Mouse (Mus musculus): ENCODE results near the gene Syngap1. TPM values are rescaled to one million over a fixed set of nuclear protein-coding genes. Genes with fewer than 3 reads are reported as not detected.
"Not testable (repeated sequence)": the region's sequence is repeated elsewhere in the genome, so short reads cannot be mapped to it uniquely, and the experiment has no call there.

Gene Syngap1
- polyA plus RNA-seq (2014; fragmentation: Nextera tagmentation; extraction: Ambion mirVana), result 4.2 and 4.9 TPM in 2 replicates

DNA sequence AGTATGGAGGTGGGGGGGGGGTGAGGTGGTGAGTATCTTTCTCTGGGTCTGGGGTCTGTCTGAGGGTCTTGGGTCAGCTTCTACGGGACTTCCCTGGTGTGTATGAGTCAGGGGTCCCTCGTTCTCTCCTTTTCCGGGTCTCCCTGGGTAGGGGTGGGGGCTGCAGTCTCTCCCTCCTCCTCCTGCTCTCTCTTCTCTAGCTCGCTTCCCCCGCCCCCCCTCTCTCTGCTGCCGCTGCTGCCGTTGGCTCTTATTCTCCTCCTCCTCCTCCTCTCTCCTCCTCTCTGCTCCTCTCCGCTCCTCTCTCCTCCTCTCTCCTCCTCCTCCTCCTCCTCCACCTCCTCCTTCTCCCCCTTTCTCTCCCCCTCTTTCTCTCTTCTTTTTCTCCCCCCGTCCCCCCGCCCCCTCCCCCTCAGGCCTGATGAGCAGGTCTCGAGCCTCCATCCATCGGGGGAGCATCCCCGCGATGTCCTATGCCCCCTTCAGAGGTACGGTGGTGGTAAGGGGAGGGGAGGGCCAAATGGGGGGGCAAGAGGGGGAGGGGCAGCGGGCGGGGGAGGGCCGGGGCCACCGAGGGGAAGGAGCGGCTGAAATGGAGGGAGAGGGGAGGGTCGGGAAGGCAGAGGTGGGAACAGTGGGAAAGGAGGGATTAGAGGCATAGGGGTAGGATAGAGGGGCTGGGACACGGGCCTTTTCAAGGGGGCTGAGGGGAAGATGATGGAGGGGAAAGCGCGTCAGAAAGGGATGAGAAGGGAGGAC lies at the start of gene Syngap1:
TSS of gene Syngap1 (plus strand) at position 223 of the 759 bp plus-strand sequence.
- Histone ChIP-seq H3K27me3 (replicated peaks; ENCODE audit: control insufficient read depth, insufficient read depth, low read length) (no peaks in the 10 kb centered on the region), H3K36me3 (ENCODE audit: control insufficient read depth, insufficient read depth, low read length) (peaks cover 15% of the 10 kb centered on the region), H3K4me2 (ENCODE audit: low read length) (peak within 1 kb of the TSS; percentile 71), H3K4me3 (ENCODE audit: low read depth, low read length) (peak within 1 kb of the TSS; percentile 50), H3K9ac (ENCODE audit: low read length) (peak within 1 kb of the TSS; percentile 77), H3K4me1 (ENCODE audit: control insufficient read depth, insufficient read depth, low read length) (peaks cover 41% of the 10 kb centered on the region), H3K9me3 (replicated peaks; ENCODE audit: control insufficient read depth, low read length) (no peaks in the 10 kb centered on the region), H3K27ac (ENCODE audit: low read depth, low read length) (peak within 1 kb of the TSS; percentile 96)
- WGBS, result 2% methylated on average over 23 of the region's 24 CpGs
- DNase-seq (ENCODE audit: low spot score) (peak; percentile 87), ATAC-seq (peak; percentile 16; the same call in 1 of the 2 replicates)

DNA sequence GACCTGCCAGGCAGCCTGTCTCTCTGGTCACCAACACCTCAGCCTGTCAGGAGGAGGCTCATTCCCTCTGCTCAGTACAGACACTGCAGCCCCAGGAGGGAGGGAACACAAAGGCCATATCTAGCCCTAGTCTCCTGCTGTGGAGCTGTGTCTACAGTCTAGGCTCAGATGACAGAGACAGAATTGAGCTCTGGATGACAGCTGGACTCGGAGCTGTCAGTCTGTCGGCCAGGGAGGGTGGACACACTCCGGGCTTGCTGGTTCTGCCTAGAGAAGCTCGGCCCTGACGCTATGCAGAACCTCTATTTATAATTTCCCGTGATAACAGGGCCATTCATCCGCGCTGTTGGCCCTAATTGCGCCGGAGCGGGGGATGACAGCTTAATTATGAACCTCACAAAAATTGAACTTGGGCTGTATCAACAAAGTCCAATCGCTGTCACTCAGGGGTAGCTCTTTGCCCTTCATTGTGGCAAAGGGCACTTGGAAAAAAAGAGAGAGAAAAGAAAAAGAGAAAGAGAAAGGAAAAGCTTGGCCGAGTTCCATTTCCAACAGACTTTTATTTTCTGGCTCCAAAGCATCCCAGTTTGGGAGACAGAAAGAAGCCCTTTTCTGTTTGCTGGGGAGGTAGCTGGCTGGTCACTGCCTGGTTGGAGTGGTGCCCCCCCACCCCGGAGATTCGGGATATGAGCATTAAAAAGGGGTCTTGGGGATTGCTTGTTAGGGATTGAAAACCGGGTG lies 48.2 kb upstream of the Syngap1 start:
- Histone ChIP-seq H3K27ac (ENCODE audit: low read depth, low read length) (peak overlapping the region; percentile 53), H3K4me2 (ENCODE audit: low read length) (peak overlapping the region; percentile 18; the same call in 1 of the 2 replicates), H3K27me3 (replicated peaks; ENCODE audit: control insufficient read depth, insufficient read depth, low read length) (peaks cover 8% of the 10 kb centered on the region; the same call in 1 of the 2 replicates), H3K9ac (ENCODE audit: low read length) (peak overlapping the region; percentile 43; the same call in 1 of the 2 replicates), H3K36me3 (ENCODE audit: control insufficient read depth, insufficient read depth, low read length) (no peaks in the 10 kb centered on the region), H3K4me3 (ENCODE audit: low read depth, low read length) (no peak overlapping the region), H3K4me1 (ENCODE audit: control insufficient read depth, insufficient read depth, low read length) (peaks cover 16% of the 10 kb centered on the region), H3K9me3 (replicated peaks; ENCODE audit: control insufficient read depth, low read length) (no peaks in the 10 kb centered on the region)
- ATAC-seq (peak; percentile 65), DNase-seq (ENCODE audit: low spot score) (peak; percentile 56)
- WGBS, result 20% methylated on average over 16 of the region's 16 CpGs

DNA sequence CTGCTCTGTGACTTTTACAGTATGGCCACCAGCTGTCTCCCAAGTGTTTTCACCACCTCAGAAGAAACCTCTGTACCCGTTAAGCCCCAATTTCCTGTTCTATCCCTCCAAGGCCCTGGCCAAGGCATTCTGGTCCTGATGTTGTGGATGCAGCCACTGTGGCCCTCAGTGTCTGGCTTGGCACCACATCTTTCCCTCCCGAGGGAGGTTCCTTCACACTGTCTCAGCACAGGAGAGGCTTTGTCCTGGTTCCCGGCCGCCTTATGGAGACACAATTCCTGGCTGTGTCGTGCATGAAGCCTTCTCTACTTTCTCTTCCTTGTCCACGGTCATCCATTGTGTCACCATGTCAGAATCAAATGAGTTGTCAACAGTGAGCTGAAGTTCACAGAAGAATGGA lies 47.6 kb upstream of the Syngap1 start:
- WGBS, result 55% methylated on average over 6 of the region's 6 CpGs
- Histone ChIP-seq H3K4me1 (ENCODE audit: control insufficient read depth, insufficient read depth, low read length) (peaks cover 16% of the 10 kb centered on the region), H3K36me3 (ENCODE audit: control insufficient read depth, insufficient read depth, low read length) (no peaks in the 10 kb centered on the region), H3K9me3 (replicated peaks; ENCODE audit: control insufficient read depth, low read length) (no peaks in the 10 kb centered on the region), H3K27ac (ENCODE audit: low read depth, low read length) (peak overlapping the region; percentile 23; the same call in 1 of the 2 replicates), H3K4me3 (ENCODE audit: low read depth, low read length) (no peak overlapping the region), H3K9ac (ENCODE audit: low read length) (peak overlapping the region; percentile 6), H3K27me3 (replicated peaks; ENCODE audit: control insufficient read depth, insufficient read depth, low read length) (peaks cover 6% of the 10 kb centered on the region; the same call in 1 of the 2 replicates), H3K4me2 (ENCODE audit: low read length) (no peak overlapping the region)
- DNase-seq (ENCODE audit: low spot score) (no peak), ATAC-seq (no peak)

DNA sequence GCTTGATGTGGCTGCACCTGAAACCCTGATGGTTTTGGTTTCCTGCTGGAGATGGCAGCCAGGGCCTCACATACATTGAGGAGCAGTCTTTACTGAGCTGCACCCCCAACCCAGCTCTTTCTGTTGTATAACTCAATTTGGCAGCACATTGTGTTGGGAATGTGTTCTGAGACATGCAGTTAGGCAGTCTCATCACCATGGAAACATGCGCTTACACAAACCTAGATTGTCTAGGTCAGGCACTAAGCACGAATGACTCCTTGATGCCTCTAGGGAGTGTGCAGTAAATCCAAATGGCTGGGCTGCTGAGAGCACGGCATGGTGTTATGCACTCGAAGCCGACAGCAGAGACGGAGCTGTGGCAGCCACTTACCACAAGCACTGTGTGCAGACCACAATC lies 46.7 kb upstream of the Syngap1 start:
- Histone ChIP-seq H3K9ac (ENCODE audit: low read length) (no peak overlapping the region), H3K9me3 (replicated peaks; ENCODE audit: control insufficient read depth, low read length) (no peaks in the 10 kb centered on the region), H3K4me1 (ENCODE audit: control insufficient read depth, insufficient read depth, low read length) (peaks cover 16% of the 10 kb centered on the region), H3K4me2 (ENCODE audit: low read length) (no peak overlapping the region), H3K27me3 (replicated peaks; ENCODE audit: control insufficient read depth, insufficient read depth, low read length) (0 out of 2 replicates have a peak, but pooled peaks cover 4% of the 10 kb centered on the region), H3K27ac (ENCODE audit: low read depth, low read length) (no peak overlapping the region), H3K36me3 (ENCODE audit: control insufficient read depth, insufficient read depth, low read length) (no peaks in the 10 kb centered on the region), H3K4me3 (ENCODE audit: low read depth, low read length) (no peak overlapping the region)
- ATAC-seq (no peak), DNase-seq (ENCODE audit: low spot score) (peak; percentile 22)
- 80% methylated on average over 6 of the region's 6 CpGs for WGBS

DNA sequence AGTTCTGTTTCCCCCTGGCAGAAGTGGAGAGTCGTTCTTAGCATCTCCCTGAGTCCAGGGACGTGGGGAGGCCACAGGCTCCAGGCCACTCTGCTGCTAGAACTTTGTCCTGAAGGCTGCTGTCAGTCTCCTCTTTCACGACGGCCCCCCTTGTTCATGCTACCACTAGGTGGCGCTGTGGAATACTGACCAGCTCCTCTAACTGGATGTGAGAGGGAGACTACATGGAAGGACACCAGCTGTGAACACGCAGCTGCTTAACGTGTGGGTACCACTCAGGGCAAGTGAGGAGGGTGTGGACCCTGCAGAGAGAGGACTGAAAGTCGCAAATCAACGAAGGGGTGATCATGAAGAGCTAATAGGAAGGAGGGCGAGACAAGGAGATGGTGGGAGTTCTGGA lies 45.5 kb upstream of the Syngap1 start:
- DNase-seq (ENCODE audit: low spot score), result peak; percentile 59
- no peak overlapping the region for H3K9ac ChIP-seq (ENCODE audit: low read length)
- H3K27me3 ChIP-seq (replicated peaks; ENCODE audit: control insufficient read depth, insufficient read depth, low read length), result 0 out of 2 replicates have a peak, but pooled peaks cover 4% of the 10 kb centered on the region
- H3K9me3 ChIP-seq (replicated peaks; ENCODE audit: control insufficient read depth, low read length), result no peaks in the 10 kb centered on the region
- no peak overlapping the region for H3K27ac ChIP-seq (ENCODE audit: low read depth, low read length)
- H3K4me3 ChIP-seq (ENCODE audit: low read depth, low read length), result no peak overlapping the region
- H3K36me3 ChIP-seq (ENCODE audit: control insufficient read depth, insufficient read depth, low read length), result no peaks in the 10 kb centered on the region
- H3K4me1 ChIP-seq (ENCODE audit: control insufficient read depth, insufficient read depth, low read length), result peaks cover 16% of the 10 kb centered on the region
- no peak overlapping the region for H3K4me2 ChIP-seq (ENCODE audit: low read length)
- 11% methylated on average over 10 of the region's 10 CpGs for WGBS
- ATAC-seq, result no peak

DNA sequence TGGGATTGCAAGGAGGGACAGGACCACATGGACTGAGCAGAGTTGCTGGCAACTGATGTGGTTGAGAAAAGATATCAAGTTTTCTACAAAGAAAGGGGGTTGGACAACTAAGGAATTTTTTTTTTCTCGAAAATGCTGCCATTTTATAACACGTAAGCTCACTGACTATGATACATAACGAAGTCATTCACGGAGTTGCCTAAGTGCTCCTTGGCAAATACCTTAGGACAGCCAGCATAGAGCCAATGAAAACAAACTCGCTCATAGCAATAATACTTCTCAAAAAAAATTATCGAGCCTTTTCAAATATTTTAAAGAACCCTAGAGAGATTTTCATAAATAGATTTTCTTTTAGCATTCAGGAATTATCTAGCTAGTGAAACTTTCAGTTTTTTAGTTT lies 40.1 kb upstream of the Syngap1 start:
- Histone ChIP-seq H3K4me2 (ENCODE audit: low read length) (no peak overlapping the region), H3K4me3 (ENCODE audit: low read depth, low read length) (no peak overlapping the region), H3K27ac (ENCODE audit: low read depth, low read length) (no peak overlapping the region), H3K36me3 (ENCODE audit: control insufficient read depth, insufficient read depth, low read length) (no peaks in the 10 kb centered on the region), H3K9ac (ENCODE audit: low read length) (no peak overlapping the region), H3K27me3 (replicated peaks; ENCODE audit: control insufficient read depth, insufficient read depth, low read length) (0 out of 2 replicates have a peak, but pooled peaks cover 4% of the 10 kb centered on the region), H3K4me1 (ENCODE audit: control insufficient read depth, insufficient read depth, low read length) (no peaks in the 10 kb centered on the region), H3K9me3 (replicated peaks; ENCODE audit: control insufficient read depth, low read length) (no peaks in the 10 kb centered on the region)
- ATAC-seq, result no peak
- DNase-seq (ENCODE audit: low spot score), result no peak
- 82% methylated on average over 6 of the region's 6 CpGs for WGBS

DNA sequence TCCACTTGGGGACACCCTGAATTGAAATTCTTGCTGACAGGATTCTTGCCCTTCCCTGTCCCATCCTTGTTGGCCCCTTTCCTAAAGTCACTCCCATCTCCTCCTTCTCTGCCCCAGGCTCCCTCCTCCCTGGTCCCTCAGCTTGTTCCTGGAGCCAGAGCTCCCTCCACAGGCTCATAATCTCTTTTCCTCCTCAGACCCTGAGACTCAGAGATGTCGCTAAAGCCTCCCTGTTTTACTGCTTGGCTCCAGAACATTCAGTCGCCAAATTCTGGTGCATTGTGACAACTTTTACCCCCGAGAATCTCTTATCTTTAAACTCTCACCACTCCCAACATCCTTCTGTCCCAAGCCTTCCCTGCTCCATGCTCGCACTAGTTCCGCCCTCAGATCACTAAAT lies 36.7 kb upstream of the Syngap1 start:
- Histone ChIP-seq H3K27ac (ENCODE audit: low read depth, low read length) (no peak overlapping the region), H3K4me3 (ENCODE audit: low read depth, low read length) (no peak overlapping the region), H3K36me3 (ENCODE audit: control insufficient read depth, insufficient read depth, low read length) (no peaks in the 10 kb centered on the region), H3K9me3 (replicated peaks; ENCODE audit: control insufficient read depth, low read length) (no peaks in the 10 kb centered on the region), H3K9ac (ENCODE audit: low read length) (no peak overlapping the region), H3K4me1 (ENCODE audit: control insufficient read depth, insufficient read depth, low read length) (no peaks in the 10 kb centered on the region), H3K4me2 (ENCODE audit: low read length) (no peak overlapping the region), H3K27me3 (replicated peaks; ENCODE audit: control insufficient read depth, insufficient read depth, low read length) (no peaks in the 10 kb centered on the region)
- ATAC-seq (no peak), DNase-seq (ENCODE audit: low spot score) (no peak)
- 58% methylated on average over 5 of the region's 5 CpGs for WGBS

DNA sequence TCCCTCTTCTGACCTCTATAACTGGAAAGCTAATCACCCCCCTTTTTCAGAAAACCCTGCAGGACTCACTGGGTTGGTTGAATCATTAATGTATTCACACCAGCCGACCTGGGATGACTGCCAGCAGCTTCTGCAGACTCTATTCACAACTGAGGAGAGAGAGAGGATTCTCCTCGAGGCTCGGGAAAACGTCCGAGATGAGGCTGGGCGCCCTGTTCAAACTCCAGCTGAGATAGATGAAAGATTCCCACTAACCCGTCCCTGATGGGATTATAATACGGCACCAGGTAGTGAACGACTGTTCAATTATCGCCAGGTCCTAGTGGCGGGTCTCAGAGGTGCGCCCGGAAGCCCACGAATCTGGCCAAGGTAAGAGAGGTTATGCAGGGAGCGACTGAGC lies 33.5 kb upstream of the Syngap1 start:
- WGBS, result 62% methylated on average over 14 of the region's 15 CpGs
- H3K9me3 ChIP-seq (replicated peaks; ENCODE audit: control insufficient read depth, low read length); H3K4me3 ChIP-seq (ENCODE audit: low read depth, low read length); DNase-seq (ENCODE audit: low spot score); H3K4me2 ChIP-seq (ENCODE audit: low read length); H3K27ac ChIP-seq (ENCODE audit: low read depth, low read length); H3K9ac ChIP-seq (ENCODE audit: low read length); H3K4me1 ChIP-seq (ENCODE audit: control insufficient read depth, insufficient read depth, low read length); H3K27me3 ChIP-seq (replicated peaks; ENCODE audit: control insufficient read depth, insufficient read depth, low read length); ATAC-seq; H3K36me3 ChIP-seq (ENCODE audit: control insufficient read depth, insufficient read depth, low read length): not testable (repeated sequence)
